Mouse (Mus musculus) ES-E14 (cell line): Measurements from ENCODE around the gene Kcnh5.

Source experiments
- CHD2 ChIP-seq: IDR thresholded peaks from 2 replicates; pipeline ENCODE4 v1.6.1; 2014; ENCODE audit warnings: mild to moderate bottlenecking, low read depth, low read length, inconsistent platforms
- HCFC1 ChIP-seq: IDR thresholded peaks from 2 replicates; pipeline ENCODE4 v1.6.1; 2012; ENCODE audit warnings: low read length, inconsistent platforms, borderline replicate concordance; ENCODE audit not compliant: insufficient read depth
- MAFK ChIP-seq: IDR thresholded peaks from 2 replicates; pipeline ENCODE4 v1.6.1; 2014; ENCODE audit warnings: mild to moderate bottlenecking, low read depth, low read length, inconsistent platforms; ENCODE audit not compliant: insufficient read depth
- ZC3H11A ChIP-seq: IDR thresholded peaks from 2 replicates; pipeline ENCODE4 v1.6.1; 2012; ENCODE audit warnings: low read depth, mild to moderate bottlenecking, inconsistent platforms, low read length, borderline replicate concordance
- ZNF384 ChIP-seq: IDR thresholded peaks from 2 replicates; pipeline ENCODE4 v1.6.1; 2012; ENCODE audit warnings: low read depth, low read length, inconsistent platforms

DNA sequence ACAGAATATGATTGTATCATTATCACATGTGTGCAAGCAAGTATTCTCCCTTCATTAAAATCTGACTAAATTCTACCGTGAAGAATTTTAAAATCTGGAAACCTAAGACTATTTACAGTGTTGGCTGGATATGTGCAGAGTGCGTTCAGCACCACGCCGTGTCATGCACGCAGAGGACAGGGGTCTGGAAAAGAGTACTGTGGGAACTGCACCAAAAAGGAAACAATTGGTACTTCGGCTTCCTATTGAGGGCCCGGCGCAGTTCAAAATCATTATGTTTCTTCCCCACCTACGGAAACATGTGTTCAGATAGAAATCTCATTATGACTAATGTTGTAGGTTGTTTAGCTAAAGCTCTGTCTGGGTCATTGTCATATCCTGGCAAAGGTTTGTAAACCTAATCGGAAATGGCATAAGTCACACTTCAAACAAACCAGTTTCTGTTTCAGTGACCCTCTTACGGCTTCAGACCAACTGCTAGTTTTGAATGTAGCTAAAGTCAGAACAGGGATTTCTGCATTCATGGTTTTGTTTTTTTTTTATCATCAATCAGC, 282.2 kb downstream of the Kcnh5 start:
- no peak for TF ChIP-seq ZNF384
- TF ChIP-seq HCFC1, result no peak
- no peak for TF ChIP-seq CHD2
- no peak for TF ChIP-seq MAFK
- TF ChIP-seq ZC3H11A, result no peak
